Mouse (Mus musculus): Measurements from ENCODE around the gene Tspan18. TPM values are rescaled to one million over a fixed set of nuclear protein-coding genes. Genes with fewer than 3 reads are reported as not detected.

The Tspan18 gene
- 10 to 100 TPM; 14.5 to 17.8 TPM for total RNA-seq (2021)
- long read RNA-seq, experiment 1, transcript Tspan18-202 (10 exons, 3,751 nt): major isoform, 15 of 26 reads
- long read RNA-seq, experiment 1, partial matches to known transcripts: 3 of 26 reads
- long read RNA-seq, experiment 1, other reads (novel, unspliced or antisense): 8 of 26 reads
- long read RNA-seq, experiment 2, transcript Tspan18-202 (10 exons, 3,751 nt): major isoform, 16 of 19 reads
- long read RNA-seq, experiment 2, partial matches to known transcripts: 0 of 19 reads
- long read RNA-seq, experiment 2, other reads (novel, unspliced or antisense): 3 of 19 reads

GRCm38 (mm10) chr2:93333817-93334731, at the start of gene Tspan18:
Gene Tspan18, minus strand, starts transcription at chr2:93334505.
- peak; percentile 78 for DNase-seq

DNA sequence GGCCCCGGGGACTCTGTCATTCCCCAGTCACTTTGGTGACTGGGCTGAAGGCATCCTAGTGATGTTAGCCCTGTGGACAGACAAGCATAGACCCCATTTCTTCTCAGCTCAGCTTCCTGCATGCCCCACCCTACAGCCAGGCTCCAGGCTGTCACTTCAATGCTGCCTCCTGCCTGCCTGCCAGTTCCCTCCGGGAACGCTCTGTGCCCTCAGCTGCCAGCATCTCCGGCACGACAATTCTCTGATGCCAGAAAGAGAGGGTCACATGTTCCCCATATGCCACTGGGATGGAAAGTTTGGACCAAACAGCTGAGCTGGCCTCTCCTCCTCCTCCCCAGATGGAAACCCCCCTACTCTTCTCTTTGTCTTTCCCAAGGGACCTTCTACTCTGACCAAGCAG, 49.5 kb upstream of the Tspan18 start:
- no peak for DNase-seq

GRCm38 (mm10) chr2:93380680-93381089, 46.4 kb upstream of the Tspan18 start:
- DNase-seq: no peak

- DNase-seq: no peak
Observed at GRCm38 (mm10) chr2:93377797-93378196, 43.5 kb upstream of the Tspan18 start.

DNA sequence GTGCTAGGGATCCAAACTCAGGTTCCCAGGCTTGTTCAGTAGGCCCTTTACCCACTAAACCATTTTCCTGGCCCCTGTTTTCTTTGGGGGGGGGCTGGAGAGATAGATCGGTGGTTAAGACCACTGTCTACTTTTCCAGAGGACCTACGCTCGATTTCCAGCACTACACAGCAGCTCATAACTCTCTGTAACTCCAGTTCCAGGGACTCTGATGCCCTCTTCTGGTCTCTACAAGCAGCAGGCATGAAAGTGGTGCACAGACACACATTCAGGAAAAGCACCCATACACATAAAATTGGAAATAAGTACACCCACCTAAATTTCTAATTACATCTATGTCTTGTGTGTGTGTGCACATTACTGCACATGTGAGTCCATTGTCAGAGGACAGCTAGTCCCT, 42.9 kb upstream of the Tspan18 start:
- no peak for DNase-seq

GRCm38 (mm10) chr2:93372872-93373271, 38.6 kb upstream of the Tspan18 start:
- no peak for DNase-seq

- DNase-seq: no peak
Observed at GRCm38 (mm10) chr2:93372097-93372571, 37.8 kb upstream of the Tspan18 start.

DNA sequence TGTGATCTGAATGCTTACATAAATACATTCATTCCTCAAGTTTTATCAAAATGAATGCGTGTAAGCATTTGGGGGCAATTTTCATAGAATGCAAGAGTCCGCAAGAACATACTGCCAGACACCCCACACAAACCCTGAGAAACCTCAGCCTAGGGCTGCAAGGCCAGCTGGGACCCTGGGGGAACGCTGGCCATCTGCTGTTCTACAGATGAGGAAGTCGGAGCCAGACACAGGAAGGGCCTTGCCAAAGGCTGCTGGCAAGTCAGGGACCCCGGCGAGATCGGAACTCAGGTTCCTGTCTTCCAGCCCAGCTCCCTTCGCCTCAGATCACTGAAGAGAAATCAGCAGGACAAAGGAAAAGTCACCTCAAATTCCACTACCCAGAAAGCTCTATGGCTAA, 34.6 kb upstream of the Tspan18 start:
- DNase-seq: peak; percentile 28

DNA sequence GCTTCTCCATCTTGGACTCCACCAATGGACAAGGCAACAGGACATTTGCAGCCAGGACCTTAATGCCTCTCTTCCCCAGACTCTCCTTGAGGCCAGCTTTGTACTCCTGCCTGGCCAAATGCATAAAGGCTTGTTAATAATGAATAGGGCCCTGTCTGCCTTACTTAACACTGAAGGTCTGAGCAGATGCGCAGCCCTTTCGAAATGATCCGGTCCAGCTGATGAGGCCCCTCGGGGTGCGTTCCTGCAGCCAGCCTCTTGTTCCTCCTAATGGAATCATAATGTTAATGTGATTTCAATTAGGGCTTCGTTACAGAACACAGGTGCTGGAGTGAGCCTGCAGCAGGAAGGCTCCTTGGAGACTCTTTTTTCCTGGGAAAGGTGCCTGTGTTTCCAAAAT, 33.7 kb upstream of the Tspan18 start:
- no peak for DNase-seq

- no peak for DNase-seq
Observed at GRCm38 (mm10) chr2:93365411-93365810, 31.1 kb upstream of the Tspan18 start.

- DNase-seq: no peak
Observed at GRCm38 (mm10) chr2:93364951-93365350, 30.6 kb upstream of the Tspan18 start.

GRCm38 (mm10) chr2:93361454-93361853, 27.1 kb upstream of the Tspan18 start:
- DNase-seq: no peak

- DNase-seq: no peak
Observed at GRCm38 (mm10) chr2:93360310-93360709, 26.0 kb upstream of the Tspan18 start.

DNA sequence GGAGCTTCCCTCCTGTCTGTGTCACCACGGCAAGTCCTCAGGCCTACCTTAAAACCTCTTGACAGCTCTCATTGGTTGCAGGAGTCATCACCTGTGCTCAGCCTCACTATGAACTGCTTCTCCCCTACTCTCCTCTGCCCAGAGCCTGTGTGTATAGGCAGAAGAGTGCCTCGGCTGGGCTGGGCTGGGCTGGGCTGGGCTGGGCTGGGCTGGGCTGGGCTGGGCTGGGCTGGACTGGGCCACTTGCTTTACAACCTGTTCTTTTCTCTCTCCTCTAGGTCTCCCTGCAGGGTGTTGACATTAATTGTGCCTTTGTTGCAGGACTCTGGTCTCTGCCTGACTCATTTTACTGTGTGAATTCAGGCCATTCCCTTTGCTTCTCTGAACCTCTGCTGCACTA, 23.1 kb upstream of the Tspan18 start:
- no peak for DNase-seq

GRCm38 (mm10) chr2:93355845-93356244, 21.5 kb upstream of the Tspan18 start:
- DNase-seq: no peak

GRCm38 (mm10) chr2:93354621-93355020, 20.3 kb upstream of the Tspan18 start:
- DNase-seq: no peak

GRCm38 (mm10) chr2:93353725-93354124, 19.4 kb upstream of the Tspan18 start:
- DNase-seq: no peak

- no peak for DNase-seq
Observed at GRCm38 (mm10) chr2:93352915-93353685, 18.8 kb upstream of the Tspan18 start.

- no peak for DNase-seq
Observed at GRCm38 (mm10) chr2:93351352-93351751, 17.0 kb upstream of the Tspan18 start.

GRCm38 (mm10) chr2:93347018-93347417, 12.7 kb upstream of the Tspan18 start:
- no peak for DNase-seq

DNA sequence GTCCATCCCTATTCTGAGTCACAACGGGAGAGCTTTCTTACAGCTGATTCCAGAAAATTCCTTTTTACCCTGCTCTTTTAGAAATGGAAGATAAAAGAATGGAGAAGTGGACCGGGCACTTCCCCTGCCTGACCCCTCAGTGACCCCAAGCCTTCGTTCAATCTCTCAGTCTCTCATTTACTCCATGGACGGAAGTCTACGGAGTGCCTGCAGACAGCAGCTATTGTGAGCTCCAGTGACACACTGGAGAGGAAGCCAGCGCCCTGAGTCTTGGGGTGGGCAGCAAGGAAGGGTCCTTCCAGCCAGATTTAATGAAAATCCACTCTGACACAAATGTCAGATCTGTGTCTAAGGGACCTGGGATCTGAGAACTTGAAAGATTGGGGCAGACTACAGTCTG, 12.3 kb upstream of the Tspan18 start:
- DNase-seq: no peak

- DNase-seq: no peak
Observed at GRCm38 (mm10) chr2:93345663-93346268, 11.5 kb upstream of the Tspan18 start.
